9 mouse cellular contexts compared by ENCODE assay signal in genomic region chr6:31596346-31597135, GRCm38 (mm10). TPM values are rescaled to one million over a fixed set of nuclear protein-coding genes. Genes with fewer than 3 reads are reported as not detected.
DNase-seq lines count a peak whose midpoint lies in the region; ATAC-seq lines count a peak whose summit lies in the region.
"Had no signal": no experiment of that assay in that cellular context is flagged by ENCODE, and none has a peak within 500 bp of the region (broad histone marks: within the 10 kb centered on the region; RNA-seq: fewer than 3 reads in every experiment).

No protein-coding gene starts in this region.

- no peak overlapping the region for H3K9ac ChIP-seq in hindbrain, embryonic 16.5 days (ENCODE audit: low read depth, low read length)
- H3K9ac ChIP-seq in midbrain, embryonic 16.5 days (ENCODE audit: low read depth, low read length): peak overlapping the region; percentile 42

- no peaks in the 10 kb centered on the region for H3K9me3 ChIP-seq in hindbrain, embryonic 16.5 days (ENCODE audit: control insufficient read depth, low read length)
- H3K9me3 ChIP-seq in midbrain, embryonic 16.5 days (replicated peaks; ENCODE audit: control insufficient read depth, low read length, poor library complexity, severe bottlenecking): no peaks in the 10 kb centered on the region

- peak; percentile 13 to 41 for DNase-seq in left cerebral cortex, adult 18-20 months (ENCODE audit: low spot score in 2 of 2)
- DNase-seq in left cerebral cortex, adult 11 months (ENCODE audit: low spot score): no peak
- peak; percentile 51 to 60 for DNase-seq in frontal cortex, postnatal 10 days (ENCODE audit: low spot score in 2 of 2)
- peak; percentile 65 to 69 for DNase-seq in left cerebral cortex, postnatal 25 days (ENCODE audit: low spot score in 2 of 2)
- DNase-seq in spleen, postnatal 36 days (ENCODE audit: low spot score in 2 of 2): no peak
- no peak for DNase-seq in urinary bladder, postnatal 10 days (ENCODE audit: low spot score)

- H3K36me3 ChIP-seq in hindbrain, embryonic 16.5 days (ENCODE audit: control insufficient read depth, insufficient read depth, low read length): no peaks in the 10 kb centered on the region
- no peaks in the 10 kb centered on the region for H3K36me3 ChIP-seq in midbrain, embryonic 16.5 days (ENCODE audit: control insufficient read depth, insufficient read depth, low read length)

- peaks cover 19% of the 10 kb centered on the region for H3K4me1 ChIP-seq in hindbrain, embryonic 16.5 days (ENCODE audit: control insufficient read depth, insufficient read depth, low read depth, low read length)
- peaks cover 17% of the 10 kb centered on the region for H3K4me1 ChIP-seq in midbrain, embryonic 16.5 days (ENCODE audit: control insufficient read depth, insufficient read depth, low read length)

- intact Hi-C loops in left cerebral cortex, postnatal 25 days (cut with DNase I): no loop called here

- 9% methylated on average over 20 of the region's 20 CpGs for WGBS in hindbrain, embryonic 16.5 days
- WGBS in midbrain, embryonic 16.5 days: 6% methylated on average over 20 of the region's 20 CpGs

- peak overlapping the region; percentile 5 for H3K4me2 ChIP-seq in hindbrain, embryonic 16.5 days (ENCODE audit: low read length)
- H3K4me2 ChIP-seq in midbrain, embryonic 16.5 days (ENCODE audit: low read length): peak overlapping the region; percentile 29

- no peak overlapping the region for H3K4me3 ChIP-seq in hindbrain, embryonic 16.5 days (ENCODE audit: low read length)
- no peak overlapping the region for H3K4me3 ChIP-seq in midbrain, embryonic 16.5 days (ENCODE audit: low read depth, low read length)

- H3K27ac ChIP-seq in hindbrain, embryonic 16.5 days (ENCODE audit: low read depth, low read length): peak overlapping the region; percentile 63
- H3K27ac ChIP-seq in midbrain, embryonic 16.5 days (ENCODE audit: low read length): peak overlapping the region; percentile 85

- H3K27me3 ChIP-seq in hindbrain, embryonic 16.5 days (replicated peaks; ENCODE audit: control insufficient read depth, insufficient read depth, low read length): no peaks in the 10 kb centered on the region
- no peaks in the 10 kb centered on the region for H3K27me3 ChIP-seq in midbrain, embryonic 16.5 days (ENCODE audit: control insufficient read depth, insufficient read depth, low read depth, low read length)

- ATAC-seq in hindbrain, embryonic 16.5 days: peak; percentile 88
- ATAC-seq in midbrain, embryonic 16.5 days: peak; percentile 88

RNA-seq across cellular contexts. Expression of gene Podxl, which starts 32.8 kb away (rescaled TPM):
- 10 to 100 TPM; 20.3 to 22.7 TPM for total RNA-seq in left cerebral cortex, adult 18-20 months (2021)
- 8.3 and 11.3 TPM in 2 replicates for polyA plus RNA-seq in hindbrain, embryonic 16.5 days (2015; fragmentation: Nextera tagmentation; extraction: Ambion mirVana)
- total RNA-seq in left cerebral cortex, postnatal 25 days (2021): 10 to 100 TPM; 15.1 to 18.0 TPM
- 8.5 and 11.1 TPM in 2 replicates for polyA plus RNA-seq in midbrain, embryonic 16.5 days (2015; fragmentation: Nextera tagmentation; extraction: Ambion mirVana)
- total RNA-seq: CH12.LX had no signal

Comparison
In these comparisons a context has a peak if more than half of its experiments do, and no peak if none do; other contexts are left out.
1. DNase-seq: peak in left cerebral cortex, adult 18-20 months (2 of 2), frontal cortex, postnatal 10 days (2 of 2) and left cerebral cortex, postnatal 25 days (2 of 2); none in left cerebral cortex, adult 11 months (single experiment), spleen, postnatal 36 days (0 of 2) and urinary bladder, postnatal 10 days (single experiment).